Mouse (Mus musculus) CH12.LX (cell line): ENCODE data around the gene Tram2. TPM values are rescaled to one million over a fixed set of nuclear protein-coding genes. Genes with fewer than 3 reads are reported as not detected.

Experiments used
- DNase-seq: peaks from one replicate; pipeline ENCODE4 v3.0.0-alpha.2; 2013; ENCODE audit errors: extremely low read depth
- H3K27ac ChIP-seq: 2 replicates; pipeline ENCODE4 v1.5.1; 2012; ENCODE audit warnings: low read depth, mild to moderate bottlenecking, control low read depth, moderate library complexity; ENCODE audit not compliant: insufficient read depth
- H3K27me3 ChIP-seq: replicated peaks from 2 replicates; pipeline ENCODE3; 2012; ENCODE audit warnings: inconsistent platforms
- H3K36me3 ChIP-seq, 2 experiments: replicated peaks in 1 of 2; 2 replicates each; pipeline versions ENCODE3 to v1.6.1; 2012; ENCODE audit warnings: inconsistent platforms in 1 of 2, low read length in 1 of 2, mild to moderate bottlenecking in 1 of 2, mixed read lengths in 1 of 2, moderate library complexity in 1 of 2; ENCODE audit not compliant: control insufficient read depth in 1 of 2, insufficient read depth in 1 of 2
- H3K4me1 ChIP-seq, 2 experiments: 2 replicates each; pipeline ENCODE4 v1.6.1; 2012; ENCODE audit warnings: inconsistent platforms in 1 of 2, moderate library complexity in 1 of 2; ENCODE audit not compliant: insufficient read depth in 2 of 2, control insufficient read depth in 1 of 2
- H3K4me2 ChIP-seq: 2 replicates; pipeline ENCODE4 v1.6.1; 2012; ENCODE audit warnings: low read depth, mild to moderate bottlenecking, control low read depth; ENCODE audit not compliant: poor library complexity, insufficient read depth, severe bottlenecking
- H3K4me3 ChIP-seq, 3 experiments: fragments of 150-350 bp in 1 of 3; sonication (generic) in 1 of 3; replicated peaks in 1 of 3; 2 replicates each; pipeline versions ENCODE3 to v1.5.1; 2011 to 2012; ENCODE audit warnings: low read depth in 2 of 3, low read length in 2 of 3, mild to moderate bottlenecking in 2 of 3, moderate library complexity in 2 of 3, control low read depth in 1 of 3, improper control_type of control experiment in 1 of 3, inconsistent platforms in 1 of 3, mixed read lengths in 1 of 3; ENCODE audit not compliant: poor library complexity in 1 of 3
- H3K79me2 ChIP-seq: replicated peaks from 2 replicates; pipeline ENCODE4 v1.6.1; 2012; ENCODE audit warnings: mild to moderate bottlenecking, moderate library complexity; ENCODE audit not compliant: control insufficient read depth, poor library complexity, insufficient read depth, severe bottlenecking; ENCODE audit errors: extremely low read depth
- H3K9ac ChIP-seq: 2 replicates; pipeline ENCODE4 v1.6.1; 2012; ENCODE audit warnings: low read depth, mild to moderate bottlenecking, control low read depth, moderate library complexity; ENCODE audit not compliant: insufficient read depth
- H3K9me3 ChIP-seq: replicated peaks from 2 replicates; pipeline ENCODE3; 2012; ENCODE audit warnings: low read length, inconsistent platforms, mixed read lengths
- BHLHE40 ChIP-seq: IDR thresholded peaks from 2 replicates; pipeline ENCODE4 v1.6.1; 2011; ENCODE audit warnings: mild to moderate bottlenecking, low read depth, low read length, improper control_type of control experiment
- CHD1 ChIP-seq: IDR thresholded peaks from 2 replicates; pipeline ENCODE4 v1.6.1; 2012; ENCODE audit warnings: low read depth, low read length, improper control_type of control experiment, inconsistent platforms
- ELF1 ChIP-seq: IDR thresholded peaks from 2 replicates; pipeline ENCODE4 v1.6.1; 2014; ENCODE audit warnings: low read depth, mild to moderate bottlenecking, inconsistent platforms, low read length, improper control_type of control experiment
- ETS1 ChIP-seq: conservative IDR thresholded peaks from 2 replicates; pipeline ENCODE4 v1.6.1; 2012; ENCODE audit warnings: low read depth, mild to moderate bottlenecking, inconsistent platforms, low read length, improper control_type of control experiment, moderate library complexity
- GABPA ChIP-seq: IDR thresholded peaks from 2 replicates; pipeline ENCODE4 v1.6.1; 2012; ENCODE audit warnings: low read depth, low read length, improper control_type of control experiment, inconsistent platforms; ENCODE audit not compliant: insufficient replicate concordance
- MAX ChIP-seq: IDR thresholded peaks from 2 replicates; pipeline ENCODE4 v1.6.1; 2011; ENCODE audit warnings: low read length, improper control_type of control experiment
- MAZ ChIP-seq: IDR thresholded peaks from 2 replicates; pipeline ENCODE4 v1.6.1; 2012; ENCODE audit warnings: low read depth, mild to moderate bottlenecking, inconsistent platforms, low read length, improper control_type of control experiment, moderate library complexity
- MEF2A ChIP-seq: IDR thresholded peaks from 2 replicates; pipeline ENCODE4 v1.6.1; 2014; ENCODE audit warnings: low read depth, mild to moderate bottlenecking, inconsistent platforms, low read length, improper control_type of control experiment, borderline replicate concordance
- NELFE ChIP-seq: IDR thresholded peaks from 2 replicates; pipeline ENCODE4 v1.6.1; 2011; ENCODE audit warnings: low read depth, low read length, improper control_type of control experiment
- POLR2A ChIP-seq: IDR thresholded peaks from 2 replicates; pipeline ENCODE4 v1.6.1; 2011; ENCODE audit warnings: low read depth, mild to moderate bottlenecking, improper control_type of control experiment, low read length
- POLR2AphosphoS2 ChIP-seq: IDR thresholded peaks from 2 replicates; pipeline ENCODE4 v1.6.1; 2011; ENCODE audit warnings: low read depth, low read length, improper control_type of control experiment
- RAD21 ChIP-seq: IDR thresholded peaks from 2 replicates; pipeline ENCODE4 v1.6.1; 2011; ENCODE audit warnings: low read depth, mild to moderate bottlenecking, low read length, improper control_type of control experiment, moderate library complexity
- TCF12 ChIP-seq: IDR thresholded peaks from 2 replicates; pipeline ENCODE4 v1.6.1; 2014; ENCODE audit warnings: low read depth, mild to moderate bottlenecking, inconsistent platforms, low read length, improper control_type of control experiment
- USF1 ChIP-seq: IDR thresholded peaks from 2 replicates; pipeline ENCODE4 v1.6.1; 2014; ENCODE audit warnings: low read depth, mild to moderate bottlenecking, inconsistent platforms, low read length, improper control_type of control experiment
- ZKSCAN1 ChIP-seq: IDR thresholded peaks from 2 replicates; pipeline ENCODE4 v1.6.1; 2012; ENCODE audit warnings: low read depth, inconsistent platforms, low read length, improper control_type of control experiment, borderline replicate concordance
- ZMIZ1 ChIP-seq: IDR thresholded peaks from 2 replicates; pipeline ENCODE4 v1.6.1; 2012; ENCODE audit warnings: low read depth, mild to moderate bottlenecking, inconsistent platforms, low read length, improper control_type of control experiment
- ZNF384 ChIP-seq: IDR thresholded peaks from 2 replicates; pipeline ENCODE4 v1.6.1; 2012; ENCODE audit warnings: low read depth, low read length, improper control_type of control experiment, inconsistent platforms
- dilution Hi-C: fragments of 300-500 bp; cut with MboI; formaldehyde crosslinking; loops from 2 replicates; pipeline ENCODE4 v1.14.3; 2020; ENCODE audit warnings: low sequenced_read_pairs; ENCODE audit not compliant: extremely low pct_unique_long_range_greater_than_20kb, extremely low pct_ligation_motif_present
- in situ Hi-C: fragments of 300-500 bp; cut with MboI; formaldehyde crosslinking; loops from 3 replicates; pipeline ENCODE4 v1.14.3; 2019; ENCODE audit warnings: low sequenced_read_pairs, low pct_ligation_motif_present, low pct_unique_long_range_greater_than_20kb, mixed read lengths
- polyA plus RNA-seq: library from polyadenylated mRNA; unstranded; fragments of >175 nt; gene quantifications from 2 replicates; pipeline ENCODE4 v1.2.1, GENCODE M21; 2012; ENCODE audit warnings: low read depth; ENCODE audit not compliant: insufficient read length
- total RNA-seq, 2 experiments: library from RNA; depleted of rRNA; stranded (reverse); fragments of 300-350 nt in 1 of 2; fragments of >200 nt in 1 of 2; gene quantifications; 2 replicates each; pipeline ENCODE4 v1.2.3; 2012 to 2014

Tram2 gene
- total and polyA plus RNA-seq, 3 experiments: 1.9 to 6.6 (median 2.4) TPM

- no peak for DNase-seq
- H3K4me1 ChIP-seq: peaks cover 25 to 35% of the 10 kb centered on the region in 2 experiments
- TF ChIP-seq CHD1: no peak
- no peak for TF ChIP-seq TCF12
- TF ChIP-seq ZMIZ1: no peak
- TF ChIP-seq ETS1: no peak
- TF ChIP-seq ZNF384: no peak
- TF ChIP-seq NELFE: no peak
- TF ChIP-seq USF1: no peak
- no peak for TF ChIP-seq ZKSCAN1
- H3K9ac ChIP-seq: no peak overlapping the region
- dilution Hi-C loops: no loop called here
- H3K4me3 ChIP-seq: no peak overlapping the region
- in situ Hi-C loops: loop anchor here (5.0 kb wide), 1 partner anchor 160 kb away; no protein-coding TSS in a partner anchor
- H3K27ac ChIP-seq: no peak overlapping the region
- H3K9me3 ChIP-seq: no peaks in the 10 kb centered on the region
- H3K4me2 ChIP-seq: no peak overlapping the region
- H3K27me3 ChIP-seq: no peaks in the 10 kb centered on the region
- H3K79me2 ChIP-seq: no peaks in the 10 kb centered on the region
- H3K36me3 ChIP-seq: no peaks in the 10 kb centered on the region
Measured at GRCm38 (mm10) chr1:21097001-21097989, 18.3 kb upstream of the Tram2 start.

DNA sequence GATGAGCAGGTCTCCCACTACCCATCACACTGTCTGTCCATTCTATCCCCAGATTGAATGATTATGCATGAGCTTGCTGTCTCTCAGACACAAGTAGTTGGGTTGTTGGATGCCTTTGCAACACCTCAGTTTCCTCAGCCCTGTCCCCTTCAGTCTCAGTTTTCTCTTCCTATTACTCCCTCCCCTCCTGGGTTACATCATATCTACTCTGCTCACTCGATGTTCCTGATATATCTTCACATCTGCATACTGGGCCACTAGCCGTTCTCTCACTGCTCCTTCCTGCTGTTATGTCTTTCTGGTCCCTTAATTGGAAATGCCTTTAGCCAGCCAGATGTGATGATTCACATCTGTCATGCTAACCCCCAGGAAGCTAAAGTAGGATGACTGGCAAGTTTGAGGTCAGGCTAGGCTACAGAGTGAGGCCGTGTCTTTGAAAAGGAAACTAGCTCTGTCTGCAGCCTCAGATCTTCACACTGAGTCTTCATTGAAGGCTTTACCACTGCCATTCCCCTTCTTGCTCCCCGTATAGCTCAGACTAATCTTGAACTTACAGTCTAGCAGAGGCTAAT is 15.7 kb upstream of the Tram2 start:
- Histone ChIP-seq H3K79me2 (no peaks in the 10 kb centered on the region), H3K9me3 (no peaks in the 10 kb centered on the region), H3K9ac (peak overlapping the region; percentile 80), H3K36me3 (no peaks in the 10 kb centered on the region), H3K27ac (peak overlapping the region; percentile 70), H3K4me2 (peak overlapping the region; percentile 51), H3K4me1 (peaks cover 25 to 32% of the 10 kb centered on the region in 2 experiments), H3K4me3 (peak overlapping the region in 1 of 3 experiments; percentile 3), H3K27me3 (no peaks in the 10 kb centered on the region)
- DNase-seq: peak; percentile 51
- dilution Hi-C loops: no loop called here
- in situ Hi-C loops: loop anchor here (5.0 kb wide), 1 partner anchor 157 kb away; no protein-coding TSS in a partner anchor
- TF ChIP-seq TCF12 (no peak), POLR2AphosphoS2 (no peak), RAD21 (no peak), USF1 (no peak), POLR2A (no peak), ETS1 (no peak; the same call in none of the 2 replicates), MEF2A (peak; percentile 32; the same call in 1 of the 2 replicates), GABPA (no peak), MAZ (no peak), ELF1 (0 out of 2 replicates have a peak, but pooled peaks have one; percentile 32), MAX (0 out of 2 replicates have a peak, but pooled peaks have one; percentile 13), BHLHE40 (no peak)
